Mouse (Mus musculus): ENCODE measurements around the gene Svbp.

Svbp gene

GRCm38 (mm10) chr4:119194909-119195581 is at the start of gene Svbp:
Gene Svbp (plus strand): TSS chr4:119195306.
- DNase-seq (ENCODE audit: low spot score in 2 of 2): peak; percentile 85 to 93

- no peak for DNase-seq (ENCODE audit: low spot score in 2 of 2)
These were observed 48.3 kb upstream of the Svbp start for GRCm38 (mm10) chr4:119146816-119147215.

- DNase-seq (ENCODE audit: low spot score in 2 of 2): no peak
These were observed 47.8 kb upstream of the Svbp start for GRCm38 (mm10) chr4:119147347-119147746.

GRCm38 (mm10) chr4:119148741-119149140 is 46.4 kb upstream of the Svbp start:
- DNase-seq (ENCODE audit: low spot score in 2 of 2): no peak

- no peak for DNase-seq (ENCODE audit: low spot score in 2 of 2)
These were observed 37.9 kb upstream of the Svbp start for GRCm38 (mm10) chr4:119157186-119157585.

- DNase-seq (ENCODE audit: low spot score in 2 of 2): no peak
These were observed 37.2 kb upstream of the Svbp start for GRCm38 (mm10) chr4:119157891-119158290.

GRCm38 (mm10) chr4:119161358-119161757 is 33.7 kb upstream of the Svbp start:
- DNase-seq (ENCODE audit: low spot score in 2 of 2): no peak

GRCm38 (mm10) chr4:119162990-119163389 is 32.1 kb upstream of the Svbp start:
- DNase-seq (ENCODE audit: low spot score in 2 of 2): no peak

GRCm38 (mm10) chr4:119165916-119166315 is 29.2 kb upstream of the Svbp start:
- DNase-seq (ENCODE audit: low spot score in 2 of 2): no peak

- no peak for DNase-seq (ENCODE audit: low spot score in 2 of 2)
These were observed 28.0 kb upstream of the Svbp start for GRCm38 (mm10) chr4:119167068-119167467.

- DNase-seq (ENCODE audit: low spot score in 2 of 2): peak; percentile 67 to 84
These were observed 27.4 kb upstream of the Svbp start for GRCm38 (mm10) chr4:119167663-119168062.

GRCm38 (mm10) chr4:119172919-119173650 is 22.0 kb upstream of the Svbp start:
- no peak for DNase-seq (ENCODE audit: low spot score in 2 of 2)

GRCm38 (mm10) chr4:119173851-119174453 is 21.2 kb upstream of the Svbp start, which contains the start of gene Zfp691:
Gene Zfp691 (minus strand): TSS chr4:119174195.
- peak; percentile 90 to 91 for DNase-seq (ENCODE audit: low spot score in 2 of 2)

GRCm38 (mm10) chr4:119177702-119178101 is 17.4 kb upstream of the Svbp start:
- DNase-seq (ENCODE audit: low spot score in 2 of 2): no peak

GRCm38 (mm10) chr4:119178331-119178730 is 16.8 kb upstream of the Svbp start:
- DNase-seq (ENCODE audit: low spot score in 2 of 2): no peak

- DNase-seq (ENCODE audit: low spot score in 2 of 2): no peak
These were observed 14.9 kb upstream of the Svbp start for GRCm38 (mm10) chr4:119180133-119180707.

- no peak for DNase-seq (ENCODE audit: low spot score in 2 of 2)
These were observed 13.7 kb upstream of the Svbp start for GRCm38 (mm10) chr4:119181456-119181855.

GRCm38 (mm10) chr4:119183525-119183924 is 11.6 kb upstream of the Svbp start:
- DNase-seq (ENCODE audit: low spot score in 2 of 2): no peak

GRCm38 (mm10) chr4:119185771-119186170 is 9.3 kb upstream of the Svbp start:
- DNase-seq (ENCODE audit: low spot score in 2 of 2): no peak

GRCm38 (mm10) chr4:119188060-119188785 is 6.9 kb upstream of the Svbp start:
- DNase-seq (ENCODE audit: low spot score in 2 of 2): no peak

- no peak for DNase-seq (ENCODE audit: low spot score in 2 of 2)
These were observed 5.7 kb upstream of the Svbp start for GRCm38 (mm10) chr4:119189392-119189791.

GRCm38 (mm10) chr4:119189864-119190263 is 5.2 kb upstream of the Svbp start, which contains the start of gene Ermap:
Gene Ermap (minus strand): TSS chr4:119190011.
- DNase-seq (ENCODE audit: low spot score in 2 of 2): no peak

Measured in urinary bladder, postnatal 4 days (tissue).